Mouse (Mus musculus): ENCODE measurements around the gene Snrnp70.

The Snrnp70 gene

DNA sequence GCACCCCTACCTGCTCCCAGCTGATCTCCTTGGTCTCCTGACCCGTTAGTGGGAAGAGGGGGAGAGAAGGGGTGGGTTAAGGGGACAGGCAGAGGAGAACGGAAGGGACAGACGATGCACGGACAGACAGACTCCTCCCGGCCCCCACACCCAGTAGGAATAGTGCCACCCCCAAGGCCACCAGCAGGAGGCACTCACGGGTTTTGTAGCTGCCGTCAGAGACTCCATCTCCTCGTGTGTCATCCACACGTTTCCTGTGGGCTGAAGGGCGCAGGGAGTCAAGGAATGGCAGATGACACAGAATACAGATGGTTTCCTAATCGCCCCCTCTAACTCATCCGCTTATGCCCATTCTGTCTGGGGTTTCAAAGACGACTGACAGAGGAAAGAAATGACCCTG is 52.0 kb downstream of the Snrnp70 start:
- in situ Hi-C loops (cut with MboI; ENCODE audit: low pct_unique_long_range_greater_than_20kb in 1 of 2, low sequenced_read_pairs in 2 of 2, unreplicated experiment in 1 of 2), result no loop called here

DNA sequence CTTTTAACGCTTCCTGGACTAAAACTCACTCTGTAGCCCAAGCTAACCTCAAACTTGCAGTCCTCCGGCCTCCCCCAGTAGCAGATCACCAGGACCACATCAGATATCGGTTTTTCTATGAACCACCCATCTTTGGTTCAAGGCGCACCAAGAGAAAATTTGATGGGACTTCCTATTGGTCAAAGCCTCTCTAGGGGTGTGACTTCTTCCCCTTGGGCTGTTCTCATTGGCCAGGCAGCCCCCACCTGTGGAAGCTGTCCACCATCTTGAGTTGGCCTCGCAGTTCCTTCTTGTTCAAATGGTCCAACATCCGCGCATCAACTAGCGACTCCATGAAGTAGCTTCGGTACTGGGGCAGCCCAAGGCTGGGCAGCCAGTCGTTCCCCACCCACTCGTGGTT is 53.5 kb downstream of the Snrnp70 start:
- in situ Hi-C loops (cut with MboI; ENCODE audit: low pct_unique_long_range_greater_than_20kb in 1 of 2, low sequenced_read_pairs in 2 of 2, unreplicated experiment in 1 of 2), result no loop called here

DNA sequence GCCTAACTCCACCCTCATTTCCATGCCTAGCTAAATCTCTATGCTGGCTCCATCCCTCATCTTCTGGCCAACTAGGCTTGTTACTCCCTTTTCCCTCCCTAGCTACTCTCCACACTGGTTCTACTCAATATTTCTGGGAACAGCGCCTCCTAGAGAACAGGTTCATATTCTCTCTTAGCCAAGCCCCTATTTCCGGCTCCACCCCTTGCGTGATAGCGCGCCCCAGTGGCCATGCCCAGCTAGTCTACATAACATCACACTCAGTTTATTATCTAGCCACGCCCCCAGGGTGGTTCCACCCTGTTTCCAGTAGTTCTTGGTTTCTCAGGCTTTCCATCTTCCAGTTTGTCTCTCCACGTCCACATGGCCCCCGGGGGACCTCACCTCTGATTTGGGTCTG is 54.2 kb downstream of the Snrnp70 start:
- in situ Hi-C loops (cut with MboI; ENCODE audit: low pct_unique_long_range_greater_than_20kb in 1 of 2, low sequenced_read_pairs in 2 of 2, unreplicated experiment in 1 of 2), result no loop called here

DNA sequence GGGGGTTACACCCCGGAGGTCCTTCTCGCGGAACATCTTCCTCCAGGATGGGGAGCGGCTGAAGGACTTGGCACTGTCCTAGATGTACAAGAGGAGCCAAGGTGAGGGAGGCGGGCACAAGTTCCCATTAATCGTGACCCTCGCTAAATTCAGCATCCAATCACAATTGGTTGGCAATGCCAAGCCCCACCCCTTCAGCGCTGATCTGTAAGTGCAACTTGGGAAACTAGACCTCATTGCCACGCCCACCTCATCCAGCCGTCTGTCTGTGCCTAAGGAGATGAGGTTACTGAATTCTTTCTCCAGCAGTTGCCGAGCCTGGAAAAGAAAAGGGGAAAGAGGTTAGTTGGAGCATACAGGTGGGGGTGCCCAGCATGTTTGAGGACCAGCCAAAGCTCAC is 54.9 kb downstream of the Snrnp70 start:
- in situ Hi-C loops (cut with MboI; ENCODE audit: low pct_unique_long_range_greater_than_20kb in 1 of 2, low sequenced_read_pairs in 2 of 2, unreplicated experiment in 1 of 2), result no loop called here

DNA sequence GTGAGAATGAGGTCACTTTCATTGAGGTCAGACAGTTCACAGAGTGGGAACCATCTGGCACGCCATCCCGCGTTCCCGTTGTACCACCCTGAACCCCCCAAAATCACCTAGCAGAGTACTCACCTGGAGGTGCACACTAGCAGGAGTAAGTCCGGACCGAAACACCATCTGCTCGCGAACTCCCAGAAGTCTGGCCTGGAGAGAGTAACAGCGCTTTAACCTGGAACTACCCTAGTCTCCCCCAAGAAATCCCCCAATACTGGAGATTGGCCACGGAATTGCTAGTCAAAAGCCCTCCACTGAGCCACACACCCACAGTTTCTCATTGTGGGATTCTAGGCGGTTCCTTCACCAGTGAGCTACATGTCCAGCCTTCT is 55.5 kb downstream of the Snrnp70 start:
- in situ Hi-C loops (cut with MboI; ENCODE audit: low pct_unique_long_range_greater_than_20kb in 1 of 2, low sequenced_read_pairs in 2 of 2, unreplicated experiment in 1 of 2), result no loop called here

DNA sequence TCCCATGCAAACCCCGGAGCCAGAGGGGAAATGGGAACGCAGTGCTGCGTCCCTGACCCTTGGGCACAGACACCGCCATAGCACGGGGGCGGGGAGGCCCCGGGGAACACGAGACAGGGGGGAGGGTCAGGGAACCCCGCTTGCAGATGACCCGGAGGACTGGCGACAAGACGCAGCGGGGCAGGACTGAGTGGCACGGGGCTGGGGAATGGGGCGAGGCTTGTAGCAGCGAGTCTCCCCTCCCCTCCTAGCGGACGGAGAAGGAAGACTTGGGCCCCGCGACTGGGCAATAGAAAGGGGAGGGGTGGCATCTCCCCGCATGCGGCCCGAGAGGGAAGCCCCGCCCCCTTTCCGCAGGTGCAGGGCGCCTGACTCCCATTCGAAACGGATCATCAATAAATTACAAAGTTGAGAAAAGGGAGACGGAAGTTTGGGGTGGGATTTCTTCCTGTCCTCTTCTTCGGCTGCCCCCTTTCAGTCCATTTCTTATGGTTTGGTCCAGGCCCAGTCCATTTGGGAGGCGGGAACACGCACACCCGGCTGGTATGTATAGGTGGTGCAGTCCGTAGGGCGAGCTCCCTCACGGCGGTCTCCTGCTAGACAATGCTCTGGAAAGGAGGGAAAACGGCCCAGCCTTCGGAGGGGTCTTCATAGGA is 56.0 kb downstream of the Snrnp70 start:
- in situ Hi-C loops (cut with MboI; ENCODE audit: low pct_unique_long_range_greater_than_20kb in 1 of 2, low sequenced_read_pairs in 2 of 2, unreplicated experiment in 1 of 2), result no loop called here

DNA sequence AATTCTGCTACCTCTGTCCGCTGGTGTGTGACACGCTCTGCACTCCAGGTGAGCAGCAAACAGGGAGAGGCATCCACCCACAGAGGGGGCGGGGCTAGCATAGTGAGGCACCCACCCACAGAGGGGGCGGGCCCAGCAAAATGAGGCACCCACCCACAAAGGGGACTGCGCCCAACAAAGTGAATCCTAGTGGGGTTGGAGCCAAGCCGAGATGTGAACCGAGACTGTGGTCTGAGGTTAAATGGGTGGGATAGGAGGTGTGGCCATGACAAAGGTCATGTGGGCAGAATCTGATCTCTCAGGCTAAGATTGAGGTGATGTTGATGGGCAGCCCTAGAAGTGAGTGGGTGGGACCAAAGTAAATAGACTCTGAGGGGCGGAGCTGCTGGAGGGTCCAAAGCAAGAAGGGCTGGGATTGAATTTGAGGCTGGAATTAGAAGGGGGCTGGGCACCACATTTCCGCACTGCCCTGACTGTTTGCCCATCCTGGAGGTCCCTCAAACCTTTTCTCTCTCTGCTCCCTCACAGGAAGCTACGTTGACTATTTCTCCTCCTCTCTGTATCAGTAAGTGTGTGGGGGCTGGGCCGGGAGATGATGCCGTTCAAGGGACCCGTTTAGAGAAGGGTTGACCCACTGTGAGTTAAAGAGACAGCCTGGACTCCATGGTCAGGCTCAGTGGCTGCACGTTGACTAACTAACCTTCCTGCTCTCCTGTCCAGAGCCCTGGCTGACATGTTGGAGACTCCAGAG is 57.2 kb downstream of the Snrnp70 start:
- in situ Hi-C loops (cut with MboI; ENCODE audit: low pct_unique_long_range_greater_than_20kb in 1 of 2, low sequenced_read_pairs in 2 of 2, unreplicated experiment in 1 of 2), result no loop called here

DNA sequence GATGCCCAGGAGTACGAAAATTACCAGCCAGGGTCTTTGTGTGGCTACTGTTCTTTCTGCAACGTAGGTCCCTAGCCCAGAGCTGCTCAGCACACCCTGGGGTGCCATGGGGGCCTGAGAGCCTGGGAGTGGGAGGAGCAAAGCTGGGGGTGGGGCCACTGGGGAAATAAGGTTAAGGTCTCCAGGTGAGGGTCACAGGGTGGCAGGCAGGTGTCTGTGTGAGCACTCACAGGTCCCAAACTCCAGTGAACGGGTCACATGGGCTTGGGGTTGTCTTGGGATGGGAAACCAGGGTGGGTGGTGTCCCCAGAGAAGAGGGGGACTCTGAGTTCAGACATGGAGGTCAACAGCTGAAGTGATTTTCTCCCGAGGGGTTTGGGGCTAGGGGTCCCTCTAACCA is 58.1 kb downstream of the Snrnp70 start:
- in situ Hi-C loops (cut with MboI; ENCODE audit: low pct_unique_long_range_greater_than_20kb in 1 of 2, low sequenced_read_pairs in 2 of 2, unreplicated experiment in 1 of 2), result no loop called here

DNA sequence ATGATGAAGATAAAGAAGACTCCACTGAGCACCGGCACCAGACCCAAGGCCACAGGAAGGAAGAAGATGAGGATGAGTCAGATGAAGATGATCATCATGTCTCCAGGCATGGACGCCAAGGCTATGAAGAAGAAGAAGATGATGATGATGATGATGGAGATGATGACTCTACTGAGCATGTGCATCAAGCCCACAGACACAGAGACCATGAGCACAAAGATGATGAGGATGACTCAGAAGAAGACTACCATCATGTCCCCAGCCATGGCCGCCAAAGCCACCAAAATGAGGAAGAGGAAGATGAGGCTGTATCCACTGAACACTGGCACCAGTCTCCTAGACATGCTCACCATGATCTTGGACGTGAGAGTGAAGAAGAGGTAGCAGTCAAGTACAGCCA is 59.2 kb downstream of the Snrnp70 start:
- in situ Hi-C loops (cut with MboI; ENCODE audit: low pct_unique_long_range_greater_than_20kb in 1 of 2, low sequenced_read_pairs in 2 of 2, unreplicated experiment in 1 of 2), result no loop called here

DNA sequence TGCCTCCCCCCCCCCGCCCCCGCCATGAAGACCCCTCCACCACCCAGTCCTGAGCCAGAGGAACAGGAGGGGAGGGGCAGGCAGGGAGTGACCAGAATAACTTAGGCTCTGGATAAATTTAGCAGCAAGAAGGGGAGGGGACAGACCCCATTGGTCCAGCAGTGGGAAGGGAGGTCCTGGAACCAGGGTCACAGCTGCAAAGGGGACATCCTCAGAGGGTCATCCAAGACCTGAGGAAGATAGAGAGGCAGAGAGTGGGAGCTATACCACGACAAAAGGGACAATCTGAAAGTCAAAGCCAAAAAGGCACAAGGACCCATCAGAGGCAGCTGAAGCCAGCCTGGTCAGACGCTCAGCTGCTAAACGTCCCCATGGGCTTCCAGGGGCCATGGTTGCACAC is 60.5 kb downstream of the Snrnp70 start, which contains the start of gene Hrc:
Gene Hrc (plus strand): TSS at position 235 of the 400 bp plus-strand sequence.
- in situ Hi-C loops (cut with MboI; ENCODE audit: low pct_unique_long_range_greater_than_20kb in 1 of 2, low sequenced_read_pairs in 2 of 2, unreplicated experiment in 1 of 2), result no loop called here

DNA sequence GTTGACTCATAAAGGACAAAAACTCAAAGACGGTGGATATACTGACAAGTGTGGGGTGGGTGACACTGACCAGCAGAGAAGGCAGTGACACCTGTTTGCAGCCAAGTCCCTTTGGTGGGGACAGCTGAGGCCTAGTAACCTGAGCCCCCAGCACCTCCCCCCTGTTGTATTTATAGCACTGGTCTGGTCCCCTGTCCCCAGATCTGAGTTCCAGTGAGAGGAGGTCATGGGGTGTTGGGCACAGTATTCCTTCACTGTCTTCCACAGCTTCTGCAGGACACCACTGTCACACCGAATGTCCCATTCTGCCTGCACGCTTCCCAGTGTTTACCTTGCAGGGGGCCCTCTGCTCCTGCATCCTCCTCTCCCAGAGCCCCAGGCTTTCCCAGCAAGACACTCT is 60.9 kb downstream of the Snrnp70 start:
- in situ Hi-C loops (cut with MboI; ENCODE audit: low pct_unique_long_range_greater_than_20kb in 1 of 2, low sequenced_read_pairs in 2 of 2, unreplicated experiment in 1 of 2), result no loop called here

DNA sequence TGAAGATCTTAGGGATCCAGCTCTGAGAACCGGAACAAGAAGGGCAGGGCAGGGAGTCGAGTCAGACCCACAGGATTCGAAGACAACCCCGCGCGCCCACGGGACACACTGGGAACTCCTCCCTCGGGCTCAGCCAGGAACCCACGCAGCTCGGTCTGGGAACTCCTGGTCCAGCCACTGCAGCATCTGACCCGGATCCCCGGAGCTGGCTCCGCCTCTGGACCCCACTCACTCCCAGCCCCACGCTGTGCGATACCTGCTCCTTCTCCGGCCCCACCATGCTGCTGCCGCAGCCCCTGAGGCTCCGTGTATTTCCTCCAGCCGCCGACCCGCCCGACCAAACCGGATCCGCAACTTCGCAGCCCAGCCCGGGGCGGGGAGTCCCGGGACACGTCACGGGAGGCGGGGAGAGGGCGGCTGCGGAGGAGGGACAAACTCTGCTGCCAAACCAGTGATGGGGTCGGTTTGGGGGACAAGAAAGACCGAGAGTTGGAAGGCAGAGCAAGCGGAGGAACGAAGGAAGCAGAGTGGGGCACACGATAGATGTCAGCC is 62.0 kb downstream of the Snrnp70 start, which contains the start of gene Trpm4:
Gene Trpm4 (minus strand): TSS at position 350 of the 552 bp plus-strand sequence.
- in situ Hi-C loops (cut with MboI; ENCODE audit: low pct_unique_long_range_greater_than_20kb in 1 of 2, low sequenced_read_pairs in 2 of 2, unreplicated experiment in 1 of 2), result no loop called here

DNA sequence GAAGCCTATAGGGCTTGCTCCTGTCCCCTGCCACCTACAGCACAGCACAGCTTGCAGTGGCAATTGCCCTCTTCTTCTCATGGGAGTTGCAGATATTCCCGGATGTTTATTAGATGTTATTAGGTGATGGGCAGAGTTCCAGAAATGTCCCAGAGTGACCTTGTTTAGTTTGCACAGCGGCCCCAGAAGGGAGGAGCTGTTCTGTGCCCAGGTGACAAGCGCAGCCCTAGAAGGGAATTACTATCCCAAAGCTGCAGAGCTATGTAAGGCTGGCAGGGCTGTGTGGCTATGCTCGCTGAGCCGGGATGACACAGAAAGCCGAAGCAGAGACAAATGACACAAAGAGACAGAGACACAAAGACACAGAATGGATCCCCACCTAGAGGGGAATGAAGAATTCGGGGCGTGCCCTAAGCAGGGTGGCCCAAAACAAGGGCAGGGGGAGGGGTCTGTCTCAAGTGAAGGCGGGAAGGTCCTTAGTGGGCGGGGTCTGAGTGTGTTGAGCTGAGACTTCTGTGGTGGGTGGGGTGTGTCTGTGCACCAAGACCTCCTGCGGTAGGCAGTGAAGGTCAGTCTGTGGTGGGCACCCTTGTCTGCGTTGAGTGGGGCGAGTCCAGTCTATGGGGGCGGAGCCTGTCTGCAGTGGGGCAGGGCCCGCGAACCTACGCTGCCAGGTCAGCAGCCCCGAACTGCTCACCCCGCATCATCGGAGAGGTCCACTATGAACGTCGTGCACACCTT is 62.7 kb downstream of the Snrnp70 start:
- in situ Hi-C loops (cut with MboI; ENCODE audit: low pct_unique_long_range_greater_than_20kb in 1 of 2, low sequenced_read_pairs in 2 of 2, unreplicated experiment in 1 of 2), result no loop called here

DNA sequence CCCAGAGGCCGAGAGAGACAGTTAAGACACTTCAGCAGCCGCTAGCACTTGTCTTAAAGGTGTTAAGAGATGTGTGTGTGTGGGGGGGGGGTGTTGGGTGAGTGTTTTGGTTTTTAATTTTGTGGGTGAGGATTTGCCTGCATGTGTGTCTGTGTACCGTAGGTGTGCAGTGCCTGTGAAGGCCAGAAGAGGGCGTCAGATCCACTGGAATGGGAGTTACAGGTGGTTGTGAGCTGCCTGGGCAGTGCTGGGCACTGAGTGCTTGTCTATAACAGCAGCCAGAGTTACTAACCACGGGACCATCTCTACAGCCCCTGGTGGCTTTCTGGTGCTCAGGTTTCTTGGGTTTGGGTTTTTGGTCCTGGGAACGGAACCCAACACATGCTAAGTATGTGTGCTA is 64.0 kb downstream of the Snrnp70 start:
- in situ Hi-C loops (cut with MboI; ENCODE audit: low pct_unique_long_range_greater_than_20kb in 1 of 2, low sequenced_read_pairs in 2 of 2, unreplicated experiment in 1 of 2), result no loop called here

DNA sequence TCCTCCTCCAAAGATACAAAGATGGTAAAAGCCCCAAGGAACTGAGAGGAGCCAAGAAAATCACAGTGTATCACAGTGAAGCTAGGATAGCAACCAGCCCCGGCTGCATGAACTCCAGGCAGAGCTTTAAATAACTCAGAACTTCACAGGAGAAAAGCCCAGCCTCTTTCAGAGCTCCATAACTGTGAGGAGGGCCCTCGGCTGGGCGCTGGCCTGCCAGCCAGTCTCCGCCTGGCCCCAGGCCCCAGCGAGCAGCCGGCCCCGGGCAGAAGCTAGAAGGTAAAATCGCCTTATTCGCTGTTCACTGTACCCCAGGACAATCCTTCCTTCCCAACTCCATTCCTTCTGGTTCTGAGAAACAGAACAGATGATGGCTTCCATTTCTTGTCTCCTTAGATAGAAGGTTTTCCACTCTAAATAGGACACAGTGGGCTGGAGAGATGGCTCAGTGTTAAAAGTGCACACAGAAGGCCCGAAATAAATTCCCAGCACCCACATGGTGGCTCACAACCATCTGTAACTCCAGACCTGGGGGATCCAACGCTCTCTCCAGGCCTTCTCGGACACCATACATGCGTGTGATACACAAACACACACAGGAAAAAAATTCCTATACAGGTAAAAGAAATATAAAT is 66.6 kb downstream of the Snrnp70 start:
- in situ Hi-C loops (cut with MboI; ENCODE audit: low pct_unique_long_range_greater_than_20kb in 1 of 2, low sequenced_read_pairs in 2 of 2, unreplicated experiment in 1 of 2), result no loop called here
